Mouse (Mus musculus) embryo, embryonic 11 days (tissue): ENCODE results near the gene Dnajc25.

ENCODE experiments used
- DNase-seq: peaks from one replicate; pipeline ENCODE4 v3.0.0-alpha.2; 2015

Dnajc25 gene

DNA sequence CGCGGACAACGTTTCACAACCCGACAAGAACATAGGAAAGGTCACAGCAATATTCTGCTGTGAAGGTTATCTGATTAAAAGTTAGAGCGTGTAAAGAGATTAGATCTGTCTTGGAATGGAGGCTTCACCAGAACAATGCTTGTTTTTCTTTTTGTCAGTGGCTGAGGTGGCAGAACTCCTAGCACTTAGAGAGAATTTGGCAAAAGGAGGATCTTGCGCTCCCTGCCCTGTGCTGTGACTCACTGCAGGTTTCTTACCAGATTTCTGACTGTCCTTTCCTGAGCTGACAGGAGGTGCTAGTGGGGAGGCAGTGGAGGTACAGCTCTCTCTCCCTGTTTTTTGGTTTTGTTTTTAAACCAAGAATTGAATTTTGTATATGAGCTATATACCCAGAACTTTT is 12.2 kb downstream of the Dnajc25 start:
- DNase-seq: no peak

DNA sequence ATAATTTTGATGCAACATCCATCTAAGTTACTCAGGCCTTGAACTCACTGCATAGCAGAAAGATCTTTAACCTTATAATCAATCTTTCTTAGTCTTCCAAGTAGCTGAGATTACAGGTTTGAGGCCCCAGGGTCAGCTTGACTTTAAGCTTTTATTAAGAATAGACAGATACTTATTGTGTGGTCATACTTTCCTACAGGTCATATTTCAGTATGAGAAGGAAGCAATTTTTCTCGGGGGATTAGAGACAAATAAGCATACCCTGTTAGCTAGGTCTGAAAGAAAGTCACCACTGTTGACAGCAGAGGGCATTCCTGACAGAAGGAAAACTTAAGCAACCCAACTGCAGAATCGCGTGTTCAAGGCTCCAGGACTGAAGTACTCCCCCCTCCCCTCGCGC is 13.1 kb downstream of the Dnajc25 start:
- DNase-seq: no peak

- no peak for DNase-seq
Observed at GRCm38 (mm10) chr4:59009186-59009585, 14.3 kb downstream of the Dnajc25 start.

- no peak for DNase-seq
Observed at GRCm38 (mm10) chr4:59009696-59010095, 14.8 kb downstream of the Dnajc25 start.

GRCm38 (mm10) chr4:59011446-59011845 is 16.6 kb downstream of the Dnajc25 start:
- DNase-seq: no peak

- no peak for DNase-seq
Observed at GRCm38 (mm10) chr4:59015181-59015580, 20.3 kb downstream of the Dnajc25 start.

DNA sequence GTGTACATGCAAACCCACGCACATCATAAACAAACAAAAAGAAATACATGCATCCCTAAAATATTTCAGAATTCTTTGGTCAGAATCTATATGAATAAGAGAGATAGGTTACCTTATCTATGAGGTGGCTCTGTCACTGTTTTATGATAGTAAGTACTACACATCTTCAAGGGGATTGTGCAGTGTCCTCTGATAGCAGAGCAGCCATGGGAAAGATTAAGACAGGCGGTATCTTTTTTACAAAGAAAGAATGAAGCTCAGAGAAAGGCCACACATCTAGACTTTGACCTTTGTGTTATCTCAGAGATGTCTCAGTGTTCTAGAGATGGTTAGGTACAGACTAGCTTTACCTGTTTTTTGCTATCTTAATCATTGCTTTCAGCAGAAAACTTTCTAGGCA is 22.1 kb downstream of the Dnajc25 start:
- no peak for DNase-seq

GRCm38 (mm10) chr4:59034325-59034917 is 39.6 kb downstream of the Dnajc25 start:
- no peak for DNase-seq

- peak; percentile 75 for DNase-seq
Observed at GRCm38 (mm10) chr4:59034918-59035785, 40.3 kb downstream of the Dnajc25 start, which contains the start of gene Gng10. TSS of gene Gng10 (plus strand) at chr4:59035088.

DNA sequence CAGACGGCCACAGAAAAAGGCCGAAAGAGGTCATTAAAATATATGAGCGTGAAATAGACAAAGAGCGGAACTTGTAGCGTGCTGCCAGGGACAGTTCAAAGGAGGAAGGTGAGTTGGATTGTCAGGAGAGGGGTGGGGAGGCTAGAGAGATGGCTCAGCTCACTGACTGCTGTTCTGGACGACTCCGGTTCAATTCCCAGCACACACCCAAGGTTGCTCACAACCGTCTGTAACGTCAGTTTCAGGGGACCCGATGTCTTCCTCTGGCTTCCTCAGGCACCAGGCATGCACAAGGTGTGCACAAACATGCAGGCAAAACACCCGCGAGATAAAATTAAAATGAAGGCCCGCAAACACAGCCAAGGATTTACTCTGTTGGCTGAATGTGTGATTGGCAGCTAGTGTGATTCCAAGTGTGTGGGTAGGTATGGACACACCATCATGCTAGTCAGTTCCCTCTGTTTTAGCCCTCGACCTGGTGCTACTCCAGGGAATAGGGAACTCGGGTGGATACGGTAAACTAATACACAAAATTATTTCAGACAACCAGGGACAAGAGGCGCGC is 41.0 kb downstream of the Dnajc25 start:
- no peak for DNase-seq

DNA sequence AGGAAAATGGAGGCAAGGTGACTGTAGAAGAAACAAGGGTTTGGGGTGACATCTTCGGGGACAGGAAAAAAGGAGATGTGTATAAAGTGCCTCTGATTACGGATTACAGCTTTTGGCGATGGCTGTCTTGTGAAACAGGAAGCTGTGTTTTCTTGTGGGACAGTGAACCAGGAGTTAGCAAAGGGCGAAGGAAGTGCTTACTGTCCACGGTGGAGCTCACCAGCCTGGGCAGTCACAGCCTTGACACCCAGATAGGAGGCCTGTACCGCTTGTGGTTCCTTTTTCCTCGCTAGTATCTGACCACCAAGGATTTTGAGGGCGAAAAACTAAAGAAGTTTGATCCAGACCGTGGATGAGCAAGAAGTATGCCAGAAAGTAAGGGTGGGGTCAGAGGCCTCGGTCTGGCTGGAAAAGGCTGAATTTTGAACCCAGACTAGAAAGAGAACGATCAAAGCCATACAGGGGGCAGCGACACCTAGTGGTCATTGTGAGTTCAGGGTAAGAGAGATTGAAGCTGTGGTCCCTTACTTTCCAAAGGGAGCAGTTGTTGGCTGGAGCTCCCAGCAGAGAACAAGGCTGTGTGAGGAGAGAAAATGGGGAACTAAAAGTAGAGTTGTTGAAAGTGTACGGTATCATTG is 41.7 kb downstream of the Dnajc25 start:
- DNase-seq: peak; percentile 84

GRCm38 (mm10) chr4:59037525-59037924 is 42.7 kb downstream of the Dnajc25 start:
- DNase-seq: no peak

DNA sequence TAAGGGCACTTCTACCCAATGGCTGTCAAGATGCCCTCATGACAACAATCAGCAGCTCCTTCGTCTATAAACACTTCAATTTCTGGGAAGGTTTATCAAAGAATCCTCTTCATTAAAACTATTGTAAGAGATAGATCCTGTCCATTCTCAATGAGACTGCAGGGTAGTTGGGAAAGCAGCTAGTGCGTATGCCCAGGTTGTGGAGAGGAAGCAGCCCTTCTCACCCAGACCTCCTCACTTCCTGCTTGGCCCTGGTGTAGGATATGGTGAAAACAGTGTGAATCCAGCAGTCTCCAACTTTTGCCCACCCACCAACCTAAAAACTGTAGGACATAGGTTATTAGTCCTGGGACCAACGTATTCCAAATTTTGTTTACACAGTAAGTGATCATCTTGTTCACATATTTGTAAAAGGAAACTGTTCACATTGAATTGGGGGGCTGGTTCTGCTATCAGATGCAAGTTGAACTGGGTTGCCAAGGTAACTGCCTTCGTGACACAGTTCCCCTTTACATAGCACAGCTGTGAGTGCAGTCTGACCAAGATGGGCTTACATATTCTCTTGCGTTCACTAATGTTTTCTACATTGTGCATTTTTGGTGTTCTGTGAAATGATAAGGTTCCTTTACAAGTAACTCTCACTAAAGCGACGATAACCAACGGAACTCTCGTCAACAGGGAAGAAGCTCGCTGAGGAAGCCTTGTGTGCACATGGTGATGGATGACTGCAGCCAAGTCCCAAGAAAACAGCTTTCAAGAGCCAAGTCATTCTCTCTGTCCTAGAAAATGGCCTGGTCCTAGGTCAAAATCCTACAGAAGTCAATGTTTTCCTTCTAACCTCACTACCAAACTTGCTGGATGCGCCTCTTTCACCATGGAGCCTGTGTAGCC is 45.8 kb downstream of the Dnajc25 start:
- DNase-seq: no peak

DNA sequence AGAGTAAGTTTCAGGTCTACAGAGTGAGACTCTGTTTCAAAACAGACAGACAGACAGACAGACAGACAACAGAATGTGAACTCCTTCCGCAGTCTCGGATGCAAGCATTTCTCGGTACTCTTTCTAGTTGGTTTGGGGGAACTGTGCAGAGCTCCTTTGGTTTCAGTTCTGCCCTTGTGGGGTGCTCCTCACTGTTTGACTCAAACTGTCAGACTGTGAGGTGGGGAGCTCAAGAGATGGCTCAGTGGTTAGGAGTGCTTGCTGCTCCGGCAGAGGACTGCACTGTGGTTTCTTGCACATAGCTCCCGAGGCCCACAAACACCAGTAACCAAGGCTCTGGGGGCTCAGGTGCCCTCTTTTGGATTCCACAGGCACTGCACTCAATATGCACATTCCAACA is 48.2 kb downstream of the Dnajc25 start:
- DNase-seq: no peak

DNA sequence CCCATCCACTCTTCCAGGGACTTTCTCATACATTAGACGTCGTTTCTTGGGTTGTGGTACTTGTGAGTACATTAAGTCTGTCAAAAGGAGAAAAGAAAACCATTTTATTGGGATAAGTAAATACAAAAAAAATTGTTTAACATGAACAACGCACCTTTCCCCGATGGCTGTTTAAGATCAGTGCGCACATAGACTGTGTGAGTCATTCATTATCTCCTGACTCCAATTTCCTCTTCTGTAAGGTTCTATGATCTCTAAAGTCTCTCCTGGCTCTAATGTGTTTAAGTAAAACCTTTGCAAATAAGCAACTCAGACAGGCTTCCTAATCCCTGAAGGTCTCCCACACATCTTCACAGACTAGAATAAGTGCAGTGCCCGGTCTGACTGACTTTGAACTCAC is 49.0 kb downstream of the Dnajc25 start:
- DNase-seq: no peak

DNA sequence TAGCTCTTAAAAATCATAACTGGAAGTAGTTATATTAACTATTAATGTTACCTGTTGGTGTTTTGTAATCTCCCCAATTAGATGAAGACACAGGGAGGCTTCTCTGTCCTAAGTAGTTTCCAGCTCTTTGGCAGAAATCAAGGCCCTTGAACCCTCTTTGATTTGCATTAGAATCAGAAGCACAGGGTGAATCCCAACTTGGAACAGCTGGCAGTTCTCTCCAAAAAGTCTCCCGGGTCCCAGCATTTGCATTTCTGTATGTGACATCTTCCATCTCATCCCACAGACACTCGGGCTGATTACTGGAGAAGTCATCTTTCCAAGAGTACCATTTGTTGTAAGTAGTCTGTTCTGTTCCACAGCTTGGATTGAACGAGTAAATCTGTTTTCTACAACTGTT is 52.4 kb downstream of the Dnajc25 start:
- DNase-seq: no peak

DNA sequence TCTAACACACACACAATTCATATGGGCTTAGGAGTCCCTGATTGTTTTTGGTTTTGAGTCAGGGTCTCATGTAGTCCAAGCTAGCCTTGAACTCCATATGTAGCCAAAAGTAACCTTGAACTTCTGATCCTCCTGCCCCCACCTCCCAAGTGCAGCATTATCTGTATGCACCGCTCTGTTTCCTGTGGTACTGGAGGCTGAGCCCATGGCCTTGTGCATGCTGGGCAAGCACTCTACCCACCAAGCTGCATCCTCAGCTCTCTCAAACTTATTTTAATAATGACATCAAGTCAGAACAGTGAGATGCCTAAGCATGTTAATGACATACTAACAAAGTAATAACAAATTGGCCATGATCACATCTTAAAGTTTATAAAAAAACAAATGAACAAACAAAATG is 56.2 kb downstream of the Dnajc25 start:
- no peak for DNase-seq

DNA sequence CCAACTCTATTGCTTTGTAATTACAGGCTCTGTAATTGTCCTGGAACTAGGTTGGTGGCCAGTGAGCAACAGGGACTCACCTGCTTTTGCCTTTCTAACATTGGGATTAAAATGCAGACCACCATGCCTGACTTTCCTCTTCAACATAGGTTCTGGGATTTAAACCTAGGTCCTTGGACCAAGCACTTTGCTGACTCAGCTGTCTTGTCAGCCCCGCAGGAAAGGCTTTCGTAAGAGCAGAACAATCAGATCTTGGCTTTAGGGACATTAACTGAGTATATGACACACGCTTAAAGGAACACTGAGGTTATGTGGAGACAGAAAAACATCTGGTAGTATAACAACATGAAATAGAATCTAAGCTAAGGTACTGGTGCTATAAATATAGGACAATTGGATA is 63.1 kb downstream of the Dnajc25 start:
- DNase-seq: no peak

DNA sequence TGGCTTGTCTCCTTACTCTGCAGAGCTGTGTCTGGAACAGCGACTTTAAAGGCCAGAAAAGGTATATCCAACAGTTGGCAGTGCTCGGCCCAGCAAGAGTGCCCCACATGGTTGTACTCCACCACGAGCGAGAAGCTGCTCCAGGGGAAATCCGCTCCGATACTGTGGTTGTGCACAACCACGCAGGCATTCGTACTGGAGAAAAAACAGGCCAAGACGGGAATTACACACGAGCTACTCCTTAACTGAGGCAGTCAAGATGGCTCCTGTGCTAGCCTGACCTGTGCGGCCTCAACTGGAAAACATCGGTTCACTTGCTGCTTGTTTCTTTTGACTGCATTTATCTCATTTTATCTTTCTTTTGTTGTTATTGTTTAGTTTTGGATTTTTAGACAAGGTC is 67.7 kb downstream of the Dnajc25 start:
- DNase-seq: no peak

GRCm38 (mm10) chr4:59069276-59069675 is 74.4 kb downstream of the Dnajc25 start:
- no peak for DNase-seq
